Mouse (Mus musculus) E14TG2a.4 (cell line): ENCODE measurements around the gene Shisa8.

ENCODE experiments used
- CTCF ChIP-seq: conservative IDR thresholded peaks from 2 replicates; pipeline ENCODE4 v1.5.1; 2014; ENCODE audit warnings: low read length
- NANOG ChIP-seq: IDR thresholded peaks from 2 replicates; pipeline ENCODE4 v1.6.1; 2014; ENCODE audit warnings: borderline replicate concordance, low read length, mixed read lengths
- POU5F1 ChIP-seq: IDR thresholded peaks from 2 replicates; pipeline ENCODE4 v1.6.1; 2014; ENCODE audit warnings: low read length, borderline replicate concordance

GRCm38 (mm10) chr15:82196300-82196699 is 16.3 kb downstream of the Shisa8 start:
- no peak for TF ChIP-seq CTCF
- no peak for TF ChIP-seq NANOG
- no peak for TF ChIP-seq POU5F1
